ENCODE assay signal across 9 mouse cellular contexts in the genomic region with DNA sequence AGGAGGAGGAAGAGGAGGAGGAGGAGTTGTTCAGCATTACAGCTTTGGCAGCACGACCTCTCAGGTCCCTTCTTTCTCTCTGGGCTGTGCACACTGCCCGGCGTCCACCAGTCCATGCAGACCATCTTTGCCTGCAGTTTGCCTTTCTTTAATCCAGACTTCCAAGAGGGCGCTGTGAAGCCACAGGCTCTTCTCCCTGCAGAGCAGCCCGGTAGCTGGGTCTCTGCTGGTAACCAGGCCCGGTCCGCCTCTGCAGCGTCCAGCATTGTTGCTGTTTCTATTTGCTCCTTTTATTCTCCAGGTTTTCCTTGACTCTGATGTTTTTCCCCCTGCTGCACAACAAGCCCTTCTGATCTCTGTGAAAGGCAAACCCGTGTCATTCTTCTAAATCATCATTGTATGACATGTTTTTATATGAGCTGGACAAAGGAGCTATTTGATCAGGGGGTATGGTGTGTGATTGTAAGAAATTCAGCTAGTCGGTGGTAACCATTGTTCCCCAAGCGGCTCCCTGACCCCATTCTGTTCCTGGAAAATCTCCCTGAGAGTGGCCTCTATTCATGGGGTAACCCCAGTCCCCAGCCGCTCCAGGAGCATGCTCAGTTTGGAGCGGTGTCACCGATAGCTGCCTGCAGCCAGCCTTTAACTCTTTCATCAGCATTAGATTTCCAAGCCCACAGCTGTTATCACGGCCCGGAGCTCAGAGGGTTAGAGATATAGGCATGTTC. TPM values are rescaled to one million over a fixed set of nuclear protein-coding genes. Genes with fewer than 3 reads are reported as not detected.
DNase-seq lines count a peak whose midpoint lies in the region; ATAC-seq lines count a peak whose summit lies in the region.
"Had no signal": no experiment of that assay in that cellular context is flagged by ENCODE, and none has a peak within 500 bp of the region (broad histone marks: within the 10 kb centered on the region; RNA-seq: fewer than 3 reads in every experiment).

No protein-coding gene starts in this region.

- H3K9me3 ChIP-seq in kidney, embryonic 14.5 days (ENCODE audit: control insufficient read depth, low read length): no peaks in the 10 kb centered on the region
- H3K9me3 ChIP-seq in heart, embryonic 16.5 days (replicated peaks; ENCODE audit: control insufficient read depth, low read length): no peaks in the 10 kb centered on the region

- peak overlapping the region; percentile 30; the same call in 1 of the 2 replicates for H3K4me2 ChIP-seq in kidney, embryonic 14.5 days (replicated peaks; ENCODE audit: low read depth, low read length)
- peak overlapping the region; percentile 63 for H3K4me2 ChIP-seq in heart, embryonic 16.5 days (ENCODE audit: low read depth, low read length)

- no peaks in the 10 kb centered on the region for H3K36me3 ChIP-seq in kidney, embryonic 14.5 days (ENCODE audit: control insufficient read depth, insufficient read depth, low read length)
- no peaks in the 10 kb centered on the region for H3K36me3 ChIP-seq in heart, embryonic 16.5 days (ENCODE audit: control insufficient read depth, insufficient read depth)

- no peak overlapping the region for H3K4me3 ChIP-seq in kidney, embryonic 14.5 days (ENCODE audit: low read length)
- peak overlapping the region; percentile 33 for H3K4me3 ChIP-seq in heart, embryonic 16.5 days (ENCODE audit: low read length)

- H3K27ac ChIP-seq in kidney, embryonic 14.5 days (ENCODE audit: low read depth, low read length): no peak overlapping the region
- H3K27ac ChIP-seq in heart, embryonic 16.5 days (ENCODE audit: low read length): peak overlapping the region; percentile 48; the same call in 1 of the 2 replicates

- no peak overlapping the region for H3K9ac ChIP-seq in kidney, embryonic 14.5 days (ENCODE audit: low read depth, low read length)
- H3K9ac ChIP-seq in heart, embryonic 16.5 days (ENCODE audit: low read length): peak overlapping the region; percentile 60

- H3K4me1 ChIP-seq in kidney, embryonic 14.5 days (ENCODE audit: control insufficient read depth, insufficient read depth, low read length): peaks cover 3% of the 10 kb centered on the region; the same call in 1 of the 2 replicates
- H3K4me1 ChIP-seq in heart, embryonic 16.5 days (ENCODE audit: control insufficient read depth, insufficient read depth, low read length): peaks cover 14% of the 10 kb centered on the region

- DNase-seq in kidney, adult 18-20 months: no peak
- peak; percentile 69 for DNase-seq in embryo, embryonic 9.5 days (ENCODE audit: extremely low spot score)
- peak; percentile 50 for DNase-seq in layer of hippocampus, adult 9-11 months
- DNase-seq in lung, postnatal 36 days: peak; percentile 42
- DNase-seq in skeletal muscle tissue, adult 2 months (ENCODE audit: low read depth, low spot score): peak; percentile 8
- no peak for DNase-seq in thymus, adult 18-20 months

- H3K27me3 ChIP-seq in kidney, embryonic 14.5 days (ENCODE audit: control insufficient read depth, insufficient read depth, low read length): no peaks in the 10 kb centered on the region; the same call in 1 of the 2 replicates
- H3K27me3 ChIP-seq in heart, embryonic 16.5 days (ENCODE audit: control insufficient read depth, insufficient read depth, low read length): no peaks in the 10 kb centered on the region
- H3K27me3 ChIP-seq: CH12.LX had no signal

- ATAC-seq in kidney, embryonic 14.5 days (ENCODE audit: low FRiP score, low TSS enrichment): peak; percentile 64
- ATAC-seq in heart, embryonic 16.5 days (replicated peaks; ENCODE audit: extremely low read depth, insufficient read depth, low FRiP score): peak; percentile 78

- WGBS in kidney, embryonic 14.5 days: 4% methylated on average over 16 of the region's 16 CpGs
- WGBS in heart, embryonic 16.5 days: 12% methylated on average over 16 of the region's 16 CpGs

RNA-seq across cellular contexts. Expression of a gene that starts 25.1 kb away (rescaled TPM):
- 25.1 and 29.3 TPM in 2 replicates for polyA plus RNA-seq in kidney, embryonic 14.5 days (2014; fragmentation: Nextera tagmentation; extraction: Ambion mirVana)
- polyA plus RNA-seq in heart, embryonic 16.5 days (2015; fragmentation: Nextera tagmentation; extraction: Ambion mirVana): 0.12 and 0.47 TPM in 2 replicates

RNA-seq across cellular contexts. Expression of a gene that starts 31.7 kb away (rescaled TPM):
- 21.4 and 111 TPM in 2 replicates for polyA plus RNA-seq in kidney, embryonic 14.5 days (2014; fragmentation: Nextera tagmentation; extraction: Ambion mirVana)
- polyA plus RNA-seq in heart, embryonic 16.5 days (2015; fragmentation: Nextera tagmentation; extraction: Ambion mirVana): 9.0 and 9.2 TPM in 2 replicates

RNA-seq across cellular contexts. Expression of a gene that starts 57.5 kb away (rescaled TPM):
- polyA plus RNA-seq in kidney, embryonic 14.5 days (2014; fragmentation: Nextera tagmentation; extraction: Ambion mirVana): 7.2 and 8.3 TPM in 2 replicates
- polyA plus RNA-seq in heart, embryonic 16.5 days (2015; fragmentation: Nextera tagmentation; extraction: Ambion mirVana): 4.5 and 7.1 TPM in 2 replicates

Comparison
In these comparisons a context has a peak if more than half of its experiments do, and no peak if none do; other contexts are left out.
1. DNase-seq: peak in embryo, embryonic 9.5 days (single experiment), layer of hippocampus, adult 9-11 months (single experiment), lung, postnatal 36 days (single experiment) and skeletal muscle tissue, adult 2 months (single experiment); none in kidney, adult 18-20 months (single experiment) and thymus, adult 18-20 months (0 of 2).
2. RNA of a gene that starts 25.1 kb away (polyA plus RNA-seq): 25.1 to 29.3 TPM in kidney, embryonic 14.5 days; 0.12 to 0.47 TPM in heart, embryonic 16.5 days; every median in the first group is over 10 times any median in the second.